Mouse (Mus musculus) CH12.LX (cell line): ENCODE measurements at regions not wholly inside any gene's neighbourhood (a gene's known extent, or its start where the extent isn't known, plus 50 kb on each side); places are given as distances from the start of the nearest gene placed in this dataset.

Experiments used
- DNase-seq: peaks from one replicate; pipeline ENCODE4 v3.0.0-alpha.2; 2013; ENCODE audit errors: extremely low read depth
- H3K27ac ChIP-seq: 2 replicates; pipeline ENCODE4 v1.5.1; 2012; ENCODE audit warnings: low read depth, mild to moderate bottlenecking, control low read depth, moderate library complexity; ENCODE audit not compliant: insufficient read depth
- H3K27me3 ChIP-seq: replicated peaks from 2 replicates; pipeline ENCODE3; 2012; ENCODE audit warnings: inconsistent platforms
- H3K36me3 ChIP-seq, 2 experiments: replicated peaks in 1 of 2; 2 replicates each; pipeline versions ENCODE3 to v1.6.1; 2012; ENCODE audit warnings: inconsistent platforms in 1 of 2, low read length in 1 of 2, mild to moderate bottlenecking in 1 of 2, mixed read lengths in 1 of 2, moderate library complexity in 1 of 2; ENCODE audit not compliant: control insufficient read depth in 1 of 2, insufficient read depth in 1 of 2
- H3K4me1 ChIP-seq, 2 experiments: 2 replicates each; pipeline ENCODE4 v1.6.1; 2012; ENCODE audit warnings: inconsistent platforms in 1 of 2, moderate library complexity in 1 of 2; ENCODE audit not compliant: insufficient read depth in 2 of 2, control insufficient read depth in 1 of 2
- H3K4me2 ChIP-seq: 2 replicates; pipeline ENCODE4 v1.6.1; 2012; ENCODE audit warnings: low read depth, mild to moderate bottlenecking, control low read depth; ENCODE audit not compliant: poor library complexity, insufficient read depth, severe bottlenecking
- H3K4me3 ChIP-seq, 3 experiments: fragments of 150-350 bp in 1 of 3; sonication (generic) in 1 of 3; replicated peaks in 1 of 3; 2 replicates each; pipeline versions ENCODE3 to v1.5.1; 2011 to 2012; ENCODE audit warnings: low read depth in 2 of 3, low read length in 2 of 3, mild to moderate bottlenecking in 2 of 3, moderate library complexity in 2 of 3, control low read depth in 1 of 3, improper control_type of control experiment in 1 of 3, inconsistent platforms in 1 of 3, mixed read lengths in 1 of 3; ENCODE audit not compliant: poor library complexity in 1 of 3
- H3K79me2 ChIP-seq: replicated peaks from 2 replicates; pipeline ENCODE4 v1.6.1; 2012; ENCODE audit warnings: mild to moderate bottlenecking, moderate library complexity; ENCODE audit not compliant: control insufficient read depth, poor library complexity, insufficient read depth, severe bottlenecking; ENCODE audit errors: extremely low read depth
- H3K9ac ChIP-seq: 2 replicates; pipeline ENCODE4 v1.6.1; 2012; ENCODE audit warnings: low read depth, mild to moderate bottlenecking, control low read depth, moderate library complexity; ENCODE audit not compliant: insufficient read depth
- H3K9me3 ChIP-seq: replicated peaks from 2 replicates; pipeline ENCODE3; 2012; ENCODE audit warnings: low read length, inconsistent platforms, mixed read lengths
- BHLHE40 ChIP-seq: IDR thresholded peaks from 2 replicates; pipeline ENCODE4 v1.6.1; 2011; ENCODE audit warnings: mild to moderate bottlenecking, low read depth, low read length, improper control_type of control experiment
- CTCF ChIP-seq, 2 experiments: IDR thresholded peaks in 1 of 2; conservative IDR thresholded peaks in 1 of 2; 2 replicates each; pipeline ENCODE4 v1.5.1; 2011 to 2012; ENCODE audit warnings: low read depth in 2 of 2, low read length in 2 of 2, improper control_type of control experiment in 1 of 2, inconsistent platforms in 1 of 2, mild to moderate bottlenecking in 1 of 2, moderate library complexity in 1 of 2
- E2F4 ChIP-seq: IDR thresholded peaks from 2 replicates; pipeline ENCODE4 v1.6.1; 2011; ENCODE audit warnings: low read depth, low read length, improper control_type of control experiment; ENCODE audit not compliant: insufficient replicate concordance
- ELF1 ChIP-seq: IDR thresholded peaks from 2 replicates; pipeline ENCODE4 v1.6.1; 2014; ENCODE audit warnings: low read depth, mild to moderate bottlenecking, inconsistent platforms, low read length, improper control_type of control experiment
- EP300 ChIP-seq: IDR thresholded peaks from 2 replicates; pipeline ENCODE4 v1.6.1; 2011; ENCODE audit warnings: low read length, improper control_type of control experiment
- ETS1 ChIP-seq: conservative IDR thresholded peaks from 2 replicates; pipeline ENCODE4 v1.6.1; 2012; ENCODE audit warnings: low read depth, mild to moderate bottlenecking, inconsistent platforms, low read length, improper control_type of control experiment, moderate library complexity
- GABPA ChIP-seq: IDR thresholded peaks from 2 replicates; pipeline ENCODE4 v1.6.1; 2012; ENCODE audit warnings: low read depth, low read length, improper control_type of control experiment, inconsistent platforms; ENCODE audit not compliant: insufficient replicate concordance
- IRF4 ChIP-seq: IDR thresholded peaks from 2 replicates; pipeline ENCODE4 v1.6.1; 2014; ENCODE audit warnings: low read depth, mild to moderate bottlenecking, inconsistent platforms, low read length, improper control_type of control experiment
- JUN ChIP-seq: IDR thresholded peaks from 2 replicates; pipeline ENCODE4 v1.6.1; 2011; ENCODE audit warnings: low read depth, mild to moderate bottlenecking, low read length, improper control_type of control experiment, moderate library complexity; ENCODE audit not compliant: insufficient read depth
- KAT2A ChIP-seq: IDR thresholded peaks from 2 replicates; pipeline ENCODE4 v1.6.1; 2012; ENCODE audit warnings: low read length, improper control_type of control experiment, inconsistent platforms; ENCODE audit not compliant: insufficient replicate concordance
- MAZ ChIP-seq: IDR thresholded peaks from 2 replicates; pipeline ENCODE4 v1.6.1; 2012; ENCODE audit warnings: low read depth, mild to moderate bottlenecking, inconsistent platforms, low read length, improper control_type of control experiment, moderate library complexity
- MEF2A ChIP-seq: IDR thresholded peaks from 2 replicates; pipeline ENCODE4 v1.6.1; 2014; ENCODE audit warnings: low read depth, mild to moderate bottlenecking, inconsistent platforms, low read length, improper control_type of control experiment, borderline replicate concordance
- MYC ChIP-seq: IDR thresholded peaks from 2 replicates; pipeline ENCODE4 v1.6.1; 2011; ENCODE audit warnings: low read depth, mild to moderate bottlenecking, improper control_type of control experiment, low read length
- PAX5 ChIP-seq: IDR thresholded peaks from 2 replicates; pipeline ENCODE4 v1.6.1; 2012; ENCODE audit warnings: low read length, inconsistent platforms, mixed read lengths
- POLR2AphosphoS2 ChIP-seq: IDR thresholded peaks from 2 replicates; pipeline ENCODE4 v1.6.1; 2011; ENCODE audit warnings: low read depth, low read length, improper control_type of control experiment
- RCOR1 ChIP-seq: conservative IDR thresholded peaks from 2 replicates; pipeline ENCODE4 v1.6.1; 2012; ENCODE audit warnings: low read depth, mild to moderate bottlenecking, inconsistent platforms, low read length, improper control_type of control experiment
- SIN3A ChIP-seq: IDR thresholded peaks from 2 replicates; pipeline ENCODE4 v1.6.1; 2012; ENCODE audit warnings: low read length, improper control_type of control experiment, inconsistent platforms
- USF1 ChIP-seq: IDR thresholded peaks from 2 replicates; pipeline ENCODE4 v1.6.1; 2014; ENCODE audit warnings: low read depth, mild to moderate bottlenecking, inconsistent platforms, low read length, improper control_type of control experiment
- ZC3H11A ChIP-seq: IDR thresholded peaks from 2 replicates; pipeline ENCODE4 v1.6.1; 2012; ENCODE audit warnings: low read depth, mild to moderate bottlenecking, inconsistent platforms, low read length, improper control_type of control experiment
- ZKSCAN1 ChIP-seq: IDR thresholded peaks from 2 replicates; pipeline ENCODE4 v1.6.1; 2012; ENCODE audit warnings: low read depth, inconsistent platforms, low read length, improper control_type of control experiment, borderline replicate concordance
- ZNF384 ChIP-seq: IDR thresholded peaks from 2 replicates; pipeline ENCODE4 v1.6.1; 2012; ENCODE audit warnings: low read depth, low read length, improper control_type of control experiment, inconsistent platforms
- dilution Hi-C: fragments of 300-500 bp; cut with MboI; formaldehyde crosslinking; loops from 2 replicates; pipeline ENCODE4 v1.14.3; 2020; ENCODE audit warnings: low sequenced_read_pairs; ENCODE audit not compliant: extremely low pct_unique_long_range_greater_than_20kb, extremely low pct_ligation_motif_present
- in situ Hi-C: fragments of 300-500 bp; cut with MboI; formaldehyde crosslinking; loops from 3 replicates; pipeline ENCODE4 v1.14.3; 2019; ENCODE audit warnings: low sequenced_read_pairs, low pct_ligation_motif_present, low pct_unique_long_range_greater_than_20kb, mixed read lengths

DNA sequence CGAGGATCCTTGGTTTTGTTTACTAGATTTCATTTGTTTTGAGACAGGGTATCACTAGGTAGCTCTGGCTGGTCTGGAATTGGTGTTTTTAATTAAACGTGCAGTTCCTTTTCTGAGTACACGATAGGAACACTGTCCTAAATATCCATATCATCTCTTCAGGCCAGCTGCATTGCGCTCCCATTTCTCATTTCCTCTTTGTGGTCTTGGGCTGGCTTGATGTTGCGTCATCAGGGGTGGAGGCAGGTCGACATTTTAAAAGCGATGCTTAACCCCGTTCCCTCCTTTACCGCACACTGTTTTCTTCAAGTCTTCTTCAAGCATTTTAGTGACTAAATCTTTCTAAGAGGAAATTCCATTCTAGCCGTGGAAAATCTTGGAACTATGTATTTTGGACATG lies 92.7 kb downstream of the Hhipl2 start:
- H3K36me3 ChIP-seq = no peaks in the 10 kb centered on the region
- H3K4me2 ChIP-seq = peak overlapping the region; percentile 39
- no peaks in the 10 kb centered on the region for H3K79me2 ChIP-seq
- no peak overlapping the region for H3K27ac ChIP-seq
- peaks cover 2% of the 10 kb centered on the region for H3K9me3 ChIP-seq
- DNase-seq = peak; percentile 26
- H3K27me3 ChIP-seq = no peaks in the 10 kb centered on the region
- dilution Hi-C loops (no loop called here), in situ Hi-C loops (no loop called here)
- H3K9ac ChIP-seq = no peak overlapping the region
- peak; percentile 34; the same call in 1 of the 2 replicates for TF ChIP-seq MEF2A
- TF ChIP-seq IRF4 = peak; percentile 90
- TF ChIP-seq EP300 = peak; percentile 82
- TF ChIP-seq CTCF (conservative IDR thresholded peaks at IDR 0.05 in 1 of 2, IDR thresholded peaks at IDR 0.05 in 1 of 2; ENCODE audit: low read depth in 2 of 2, low read length in 2 of 2) = no peak
- TF ChIP-seq RCOR1 = no peak
- 0 out of 2 replicates have a peak, but pooled peaks have one; percentile 33 for TF ChIP-seq ETS1
- H3K4me1 ChIP-seq = peaks cover 0 to 7% of the 10 kb centered on the region in 2 experiments; a peak in 2 of 4 replicates
- H3K4me3 ChIP-seq = no peak overlapping the region

GRCm38 (mm10) chr1:183513876-183514275 lies 95.9 kb downstream of the Hhipl2 start:
- no peak overlapping the region for H3K4me2 ChIP-seq
- H3K9ac ChIP-seq = no peak overlapping the region
- in situ Hi-C loops (no loop called here), dilution Hi-C loops (no loop called here)
- no peak for TF ChIP-seq ETS1
- TF ChIP-seq IRF4 = no peak
- TF ChIP-seq JUN = no peak
- TF ChIP-seq ZNF384 = no peak
- TF ChIP-seq BHLHE40 = no peak
- no peak for TF ChIP-seq POLR2AphosphoS2
- no peak for TF ChIP-seq KAT2A
- no peak for TF ChIP-seq CTCF (conservative IDR thresholded peaks at IDR 0.05 in 1 of 2, IDR thresholded peaks at IDR 0.05 in 1 of 2; ENCODE audit: low read depth in 2 of 2, low read length in 2 of 2)
- no peak for TF ChIP-seq MYC
- no peak for TF ChIP-seq ELF1
- TF ChIP-seq GABPA = no peak
- TF ChIP-seq E2F4 = no peak
- TF ChIP-seq ZC3H11A = no peak
- TF ChIP-seq SIN3A = no peak
- TF ChIP-seq USF1 = no peak
- no peak for TF ChIP-seq PAX5
- no peak for TF ChIP-seq MEF2A
- TF ChIP-seq ZKSCAN1 = no peak
- TF ChIP-seq MAZ = no peak
- no peak overlapping the region for H3K27ac ChIP-seq
- H3K27me3 ChIP-seq = no peaks in the 10 kb centered on the region
- H3K4me3 ChIP-seq = no peak overlapping the region
- no peaks in the 10 kb centered on the region for H3K36me3 ChIP-seq
- no peak for DNase-seq
- peaks cover 0 to 7% of the 10 kb centered on the region in 2 experiments; a peak in 2 of 4 replicates for H3K4me1 ChIP-seq
- no peaks in the 10 kb centered on the region for H3K79me2 ChIP-seq
- no peaks in the 10 kb centered on the region for H3K9me3 ChIP-seq
